Mouse (Mus musculus) liver, postnatal 0 days (tissue): ENCODE measurements around the gene 1700025G04Rik.

Experiments used
- CTCF ChIP-seq: sonication (generic); IDR thresholded peaks from 2 replicates; pipeline ENCODE4 v1.5.1; 2016; ENCODE audit warnings: antibody characterized with exemption, low read depth
- EP300 ChIP-seq: IDR thresholded peaks from 2 replicates; pipeline ENCODE4 v1.6.1; 2016; ENCODE audit warnings: antibody characterized with exemption, low read depth, mild to moderate bottlenecking

- TF ChIP-seq CTCF (no peak), EP300 (no peak)
These were observed 92.3 kb downstream of the 1700025G04Rik start for GRCm38 (mm10) chr1:151997591-151997990.
